Mouse (Mus musculus): Measurements from ENCODE around the gene 1700001K19Rik. TPM values are rescaled to one million over a fixed set of nuclear protein-coding genes. Genes with fewer than 3 reads are reported as not detected.

Gene 1700001K19Rik
- total RNA-seq (2014; rRNA removed) (not detected in 2 replicates), polyA plus RNA-seq (2015; fragmentation: Nextera tagmentation; extraction: Ambion mirVana) (not detected in 2 replicates)

DNA sequence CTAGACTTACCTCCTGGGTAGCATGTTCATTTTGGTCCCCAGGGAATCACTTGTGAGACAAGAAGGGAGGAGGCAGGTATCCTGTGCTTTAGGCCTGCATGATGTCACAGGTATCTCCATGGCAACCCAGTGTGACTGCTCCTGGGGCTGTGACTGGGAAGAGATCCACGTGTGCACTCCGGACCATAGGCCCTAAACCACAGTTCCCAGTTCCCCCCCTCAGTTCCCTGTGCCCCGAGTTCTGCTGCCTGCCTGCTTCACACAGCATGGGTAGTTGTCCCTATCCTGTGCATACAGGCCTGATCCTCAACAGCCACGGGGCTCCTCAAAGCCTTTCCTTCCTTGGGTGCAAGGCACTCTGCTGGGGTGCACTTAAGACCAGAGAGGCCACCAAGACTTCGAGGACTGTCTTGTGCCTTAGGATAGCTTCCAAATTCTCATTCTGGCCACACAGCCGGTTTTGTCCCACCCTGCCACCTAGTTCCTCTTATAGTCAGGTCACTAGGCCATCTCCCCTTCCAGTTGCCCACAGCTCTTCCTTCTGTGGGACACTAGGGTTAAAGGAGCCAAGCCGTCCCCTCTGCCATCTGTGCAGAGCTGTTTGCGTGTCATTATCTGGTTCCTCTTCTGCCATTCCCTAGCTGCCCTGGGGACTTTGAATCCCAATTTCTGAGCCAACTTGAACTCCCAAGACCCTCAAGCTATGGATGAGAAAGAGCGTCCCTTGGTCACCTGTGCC, at the start of gene 1700001K19Rik:
TSS of gene 1700001K19Rik (minus strand) at position 59 of the 739 bp plus-strand sequence.
- Histone ChIP-seq H3K27ac (ENCODE audit: low read depth, low read length) (no peak within 1 kb of the TSS), H3K36me3 (ENCODE audit: insufficient read depth) (0 out of 2 replicates have a peak, but pooled peaks cover 5% of the 10 kb centered on the region), H3K27me3 (ENCODE audit: insufficient read depth, low read length) (no peaks in the 10 kb centered on the region), H3K4me1 (ENCODE audit: insufficient read depth) (no peaks in the 10 kb centered on the region), H3K9ac (no peak within 1 kb of the TSS), H3K9me3 (ENCODE audit: low read length) (no peaks in the 10 kb centered on the region), H3K4me3 (ENCODE audit: low read depth, low read length) (no peak within 1 kb of the TSS), H3K4me2 (ENCODE audit: low read depth) (no peak within 1 kb of the TSS)
- no peak for DNase-seq
- no peak for TF ChIP-seq CTCF (IDR thresholded peaks at IDR 0.05; ENCODE audit: low read depth)
- ATAC-seq = no peak
- 78% methylated on average over 9 of the region's 9 CpGs for WGBS

DNA sequence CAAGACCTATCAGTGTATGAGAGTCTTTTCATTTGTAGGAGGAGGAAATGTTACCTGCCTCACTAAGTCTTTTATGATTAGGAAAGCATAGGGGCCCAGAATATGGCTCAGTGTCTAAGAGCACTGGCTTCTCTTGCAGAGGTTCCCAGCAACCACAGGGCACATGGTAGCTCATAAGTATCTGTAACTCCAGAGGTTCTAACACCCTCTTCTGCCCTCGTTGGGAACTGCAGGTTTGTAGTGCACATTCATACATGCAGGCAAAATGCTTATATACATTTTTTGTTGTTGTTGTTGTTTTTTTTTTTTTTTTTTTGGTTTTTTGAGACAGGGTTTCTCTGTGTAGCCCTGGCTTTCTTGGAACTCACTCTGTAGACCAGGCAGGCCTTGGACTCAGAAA, 44.0 kb upstream of the 1700001K19Rik start:
- H3K36me3 ChIP-seq (ENCODE audit: insufficient read depth) = no peaks in the 10 kb centered on the region
- H3K9me3 ChIP-seq (ENCODE audit: low read length) = no peaks in the 10 kb centered on the region
- no peak overlapping the region for H3K4me3 ChIP-seq (ENCODE audit: low read depth, low read length)
- no peak for ATAC-seq
- H3K4me1 ChIP-seq (ENCODE audit: insufficient read depth) = no peaks in the 10 kb centered on the region
- H3K9ac ChIP-seq = no peak overlapping the region
- H3K27me3 ChIP-seq (ENCODE audit: insufficient read depth, low read length) = no peaks in the 10 kb centered on the region
- no peak overlapping the region for H3K27ac ChIP-seq (ENCODE audit: low read depth, low read length)
- no peak overlapping the region for H3K4me2 ChIP-seq (ENCODE audit: low read depth)
- no peak for TF ChIP-seq CTCF (IDR thresholded peaks at IDR 0.05; ENCODE audit: low read depth)
- 63% methylated on average over 1 of the region's 1 CpGs for WGBS
- DNase-seq = no peak

DNA sequence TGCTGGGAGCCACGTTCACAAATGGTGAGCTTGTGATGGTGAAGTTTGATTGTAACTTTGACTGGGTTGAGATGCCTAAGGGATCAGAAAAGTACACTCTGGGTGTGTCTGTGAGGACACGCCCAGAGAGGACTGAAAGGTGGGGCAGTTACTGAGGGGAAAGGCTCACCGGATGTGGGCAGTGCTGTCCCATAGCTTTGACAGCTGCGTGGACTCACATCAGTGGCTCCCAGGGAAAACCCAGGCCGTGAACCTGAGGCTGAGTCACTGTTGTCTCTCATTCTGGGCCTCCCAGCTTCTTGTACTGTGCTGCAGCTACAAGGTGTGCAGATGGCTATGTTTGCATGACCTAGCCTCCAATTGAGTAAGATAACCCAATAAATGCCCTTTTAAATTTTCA, 43.1 kb upstream of the 1700001K19Rik start:
- Histone ChIP-seq H3K4me2 (ENCODE audit: low read depth) (no peak overlapping the region), H3K4me3 (ENCODE audit: low read depth, low read length) (no peak overlapping the region), H3K27me3 (ENCODE audit: insufficient read depth, low read length) (no peaks in the 10 kb centered on the region), H3K4me1 (ENCODE audit: insufficient read depth) (no peaks in the 10 kb centered on the region), H3K9ac (no peak overlapping the region), H3K9me3 (ENCODE audit: low read length) (no peaks in the 10 kb centered on the region), H3K27ac (ENCODE audit: low read depth, low read length) (no peak overlapping the region), H3K36me3 (ENCODE audit: insufficient read depth) (no peaks in the 10 kb centered on the region)
- ATAC-seq (no peak), DNase-seq (no peak)
- TF ChIP-seq CTCF (IDR thresholded peaks at IDR 0.05; ENCODE audit: low read depth) = no peak
- 81% methylated on average over 5 of the region's 5 CpGs for WGBS

DNA sequence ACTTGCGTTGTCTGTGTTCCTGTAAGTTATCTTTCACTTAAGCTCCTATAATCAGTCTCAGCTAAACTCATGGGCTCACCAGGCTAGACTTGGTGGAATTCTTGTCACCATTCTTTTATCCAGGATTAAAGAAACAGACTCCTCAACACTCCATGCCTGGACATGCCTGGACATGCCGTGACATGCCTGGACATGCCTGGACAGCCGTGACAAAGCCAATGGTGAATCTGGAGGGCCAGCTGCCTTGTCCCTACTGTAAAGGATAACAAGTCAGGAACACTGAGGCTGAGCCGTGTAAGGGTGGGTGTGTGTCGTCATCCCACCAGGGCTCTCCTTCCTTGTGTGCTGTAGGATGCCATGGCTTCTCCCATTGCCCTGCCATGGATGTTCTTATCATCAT, 42.6 kb upstream of the 1700001K19Rik start:
- ATAC-seq = no peak
- Histone ChIP-seq H3K4me1 (ENCODE audit: insufficient read depth) (no peaks in the 10 kb centered on the region), H3K27ac (ENCODE audit: low read depth, low read length) (no peak overlapping the region), H3K9ac (no peak overlapping the region), H3K36me3 (ENCODE audit: insufficient read depth) (no peaks in the 10 kb centered on the region), H3K9me3 (ENCODE audit: low read length) (no peaks in the 10 kb centered on the region), H3K4me3 (ENCODE audit: low read depth, low read length) (no peak overlapping the region), H3K27me3 (ENCODE audit: insufficient read depth, low read length) (no peaks in the 10 kb centered on the region), H3K4me2 (ENCODE audit: low read depth) (no peak overlapping the region)
- WGBS = 93% methylated on average over 5 of the region's 5 CpGs
- no peak for DNase-seq
- TF ChIP-seq CTCF (IDR thresholded peaks at IDR 0.05; ENCODE audit: low read depth) = no peak

DNA sequence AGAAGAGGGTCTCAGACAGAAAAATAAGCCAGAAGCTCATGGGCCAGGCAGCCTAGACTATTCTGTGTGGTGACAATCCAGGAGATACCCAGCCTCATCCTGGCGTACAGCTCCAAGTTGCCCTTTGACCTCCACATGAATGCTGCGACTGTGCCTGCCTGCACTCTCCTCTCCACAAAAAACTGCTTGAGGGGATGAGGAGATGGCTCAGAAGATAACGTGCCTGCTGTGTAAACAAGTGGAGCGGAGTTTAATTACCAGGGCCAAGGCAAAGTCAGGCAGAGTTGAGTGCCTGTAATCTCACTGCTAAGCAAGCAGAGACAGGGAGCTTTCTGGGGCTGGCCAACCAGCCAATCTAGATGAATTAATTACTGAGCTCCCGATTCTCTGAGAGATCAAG, 33.6 kb upstream of the 1700001K19Rik start:
- no peak for ATAC-seq
- 47% methylated on average over 5 of the region's 5 CpGs for WGBS
- no peaks in the 10 kb centered on the region for H3K27me3 ChIP-seq (ENCODE audit: insufficient read depth, low read length)

DNA sequence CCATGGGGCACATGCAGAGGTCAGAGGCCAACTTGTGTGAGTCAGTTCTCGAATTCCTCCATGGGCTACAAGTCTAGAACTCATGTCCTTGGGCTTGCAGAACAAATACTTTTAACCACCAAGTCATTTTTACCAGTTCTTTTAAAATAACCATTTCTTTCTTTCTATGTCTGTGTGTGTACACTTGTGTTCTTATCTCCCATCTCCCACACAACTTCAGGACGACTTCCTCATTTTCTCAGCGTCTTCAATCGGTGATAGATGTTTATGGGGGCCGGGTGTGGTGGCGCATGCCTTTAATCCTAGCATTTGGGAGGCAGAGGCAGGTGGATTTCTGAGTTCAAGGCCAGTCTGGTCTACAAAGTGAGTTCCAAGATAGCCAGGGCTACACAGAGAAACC, 31.8 kb upstream of the 1700001K19Rik start:
- H3K4me2 ChIP-seq (ENCODE audit: low read depth) = no peak overlapping the region
- 92% methylated on average over 6 of the region's 6 CpGs for WGBS
- ATAC-seq = no peak

More for the DNA sequence above, 33.6 kb upstream of the 1700001K19Rik start:
- Histone ChIP-seq H3K9me3 (ENCODE audit: low read length) (no peaks in the 10 kb centered on the region), H3K9ac (no peak overlapping the region), H3K27ac (ENCODE audit: low read depth, low read length) (no peak overlapping the region), H3K36me3 (ENCODE audit: insufficient read depth) (no peaks in the 10 kb centered on the region), H3K4me2 (ENCODE audit: low read depth) (no peak overlapping the region), H3K4me3 (ENCODE audit: low read depth, low read length) (no peak overlapping the region), H3K4me1 (ENCODE audit: insufficient read depth) (no peaks in the 10 kb centered on the region)
- DNase-seq = no peak
- TF ChIP-seq CTCF (IDR thresholded peaks at IDR 0.05; ENCODE audit: low read depth) = no peak

DNA sequence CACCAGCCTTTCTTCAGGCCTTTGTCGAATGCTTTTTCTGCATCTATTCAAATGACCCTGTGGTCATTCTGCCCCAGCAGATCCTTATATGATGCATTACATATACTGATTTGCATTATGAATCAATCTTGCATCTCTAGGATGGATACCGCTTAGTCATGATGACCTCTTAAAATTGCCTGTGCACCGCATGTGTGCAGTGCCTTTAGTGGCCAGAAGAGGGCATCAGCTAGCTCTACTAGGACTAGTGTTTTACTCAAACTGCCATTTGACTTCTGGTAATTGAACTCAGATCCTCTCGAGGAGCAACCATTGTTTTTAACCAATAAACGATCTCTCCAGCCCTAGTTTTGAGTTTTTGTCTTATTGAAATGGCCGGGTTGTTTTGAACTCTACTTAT, 31.4 kb upstream of the 1700001K19Rik start:
- no peak for DNase-seq
- H3K9ac ChIP-seq = no peak overlapping the region
- no peak overlapping the region for H3K4me3 ChIP-seq (ENCODE audit: low read depth, low read length)

More for the DNA sequence above, 31.8 kb upstream of the 1700001K19Rik start:
- Histone ChIP-seq H3K9me3 (ENCODE audit: low read length) (no peaks in the 10 kb centered on the region), H3K27me3 (ENCODE audit: insufficient read depth, low read length) (no peaks in the 10 kb centered on the region), H3K9ac (no peak overlapping the region), H3K36me3 (ENCODE audit: insufficient read depth) (no peaks in the 10 kb centered on the region), H3K4me3 (ENCODE audit: low read depth, low read length) (no peak overlapping the region), H3K27ac (ENCODE audit: low read depth, low read length) (no peak overlapping the region), H3K4me1 (ENCODE audit: insufficient read depth) (no peaks in the 10 kb centered on the region)
- no peak for TF ChIP-seq CTCF (IDR thresholded peaks at IDR 0.05; ENCODE audit: low read depth)
- DNase-seq = no peak

More for the DNA sequence above, 31.4 kb upstream of the 1700001K19Rik start:
- Histone ChIP-seq H3K4me1 (ENCODE audit: insufficient read depth) (no peaks in the 10 kb centered on the region), H3K9me3 (ENCODE audit: low read length) (no peaks in the 10 kb centered on the region), H3K27ac (ENCODE audit: low read depth, low read length) (no peak overlapping the region), H3K36me3 (ENCODE audit: insufficient read depth) (no peaks in the 10 kb centered on the region), H3K4me2 (ENCODE audit: low read depth) (no peak overlapping the region), H3K27me3 (ENCODE audit: insufficient read depth, low read length) (no peaks in the 10 kb centered on the region)
- WGBS = 95% methylated on average over 6 of the region's 6 CpGs
- TF ChIP-seq CTCF (IDR thresholded peaks at IDR 0.05; ENCODE audit: low read depth) = peak; percentile 42
- no peak for ATAC-seq

Data from forebrain, postnatal 0 days (tissue).